Mouse (Mus musculus): ENCODE results near the gene Ccna2.
"Not testable (repeated sequence)": the region's sequence is repeated elsewhere in the genome, so short reads cannot be mapped to it uniquely, and the experiment has no call there.

- TF ChIP-seq POLR2A (IDR thresholded peaks at IDR 0.05; ENCODE audit: low read depth, low read length); CTCF (IDR thresholded peaks at IDR 0.05; ENCODE audit: extremely low read depth, insufficient read depth, insufficient read length, insufficient replicate concordance): not testable (repeated sequence)
These were observed 27.8 kb upstream of the Ccna2 start for GRCm38 (mm10) chr3:36599773-36600172.

All from spleen, adult 2 months (tissue).